Mouse (Mus musculus) cerebellum, adult 2 months (tissue): ENCODE measurements at regions not wholly inside any gene's neighbourhood (a gene's known extent, or its start where the extent isn't known, plus 50 kb on each side); places are given as distances from the start of the nearest gene placed in this dataset.

ENCODE experiments used
- DNase-seq, 2 experiments: peaks; one replicate each; pipeline ENCODE4 v3.0.0; 2021
- H3K27ac ChIP-seq: fragments of 200-500 bp; 2 replicates; pipeline ENCODE4 v1.5.1; 2012; ENCODE audit warnings: low read length, control low read depth, inconsistent platforms; ENCODE audit not compliant: insufficient read depth
- H3K27me3 ChIP-seq: fragments of 200-500 bp; 2 replicates; pipeline ENCODE4 v1.6.1; 2012; ENCODE audit warnings: inconsistent platforms, mild to moderate bottlenecking, low read length, moderate library complexity; ENCODE audit not compliant: control insufficient read depth, insufficient read depth
- H3K4me1 ChIP-seq: fragments of 200-500 bp; 2 replicates; pipeline ENCODE4 v1.6.1; 2011; ENCODE audit warnings: low read length; ENCODE audit not compliant: control insufficient read depth, insufficient read depth
- H3K4me3 ChIP-seq: fragments of 200-500 bp; replicated peaks from 2 replicates; pipeline ENCODE3; 2011; ENCODE audit warnings: mild to moderate bottlenecking, low read depth, low read length, control low read depth; ENCODE audit not compliant: insufficient read depth
- CTCF ChIP-seq: fragments of 200-500 bp; IDR thresholded peaks from 2 replicates; pipeline ENCODE4 v1.5.1; 2011; ENCODE audit warnings: low read depth, mild to moderate bottlenecking, control low read depth, low read length, moderate library complexity, borderline replicate concordance; ENCODE audit not compliant: insufficient read depth
- POLR2A ChIP-seq: fragments of 200-500 bp; IDR thresholded peaks from 2 replicates; pipeline ENCODE4 v1.6.1; 2011; ENCODE audit warnings: low read length, control low read depth, borderline replicate concordance; ENCODE audit not compliant: insufficient read depth
- WGBS: fragments of 180-500 bp; shearing (Covaris S2); methylation state at CpG from one replicate; pipeline ENCODE4 v1.1.7; 2018; 5-methylcytosine and 5-hydroxymethylcytosine counted together

- Histone ChIP-seq H3K27me3 (no peaks in the 10 kb centered on the region), H3K4me3 (no peak overlapping the region), H3K27ac (no peak overlapping the region), H3K4me1 (no peaks in the 10 kb centered on the region; the same call in 1 of the 2 replicates)
- 37% methylated on average over 7 of the region's 7 CpGs for WGBS
- DNase-seq = no peak
- no peak for TF ChIP-seq CTCF
- no peak for TF ChIP-seq POLR2A
Measured at GRCm38 (mm10) chr15:41154551-41155151, 1020.5 kb downstream of the 9330182O14Rik start.

GRCm38 (mm10) chr15:41155169-41155638, 1021.0 kb downstream of the 9330182O14Rik start:
- no peak for TF ChIP-seq POLR2A
- Histone ChIP-seq H3K4me3 (peak overlapping the region; percentile 5), H3K4me1 (no peaks in the 10 kb centered on the region; the same call in 1 of the 2 replicates), H3K27me3 (no peaks in the 10 kb centered on the region), H3K27ac (no peak overlapping the region)
- WGBS = 13% methylated on average over 16 of the region's 16 CpGs
- DNase-seq = peak; percentile 18 to 40

GRCm38 (mm10) chr15:41157802-41158201, 1023.6 kb downstream of the 9330182O14Rik start:
- Histone ChIP-seq H3K27ac (no peak overlapping the region), H3K27me3 (no peaks in the 10 kb centered on the region), H3K4me3 (no peak overlapping the region), H3K4me1 (no peaks in the 10 kb centered on the region; the same call in 1 of the 2 replicates)
- TF ChIP-seq POLR2A (no peak), CTCF (no peak)
- no peak for DNase-seq

GRCm38 (mm10) chr15:41162268-41162667, 1028.1 kb downstream of the 9330182O14Rik start:
- H3K27me3 ChIP-seq = no peaks in the 10 kb centered on the region
- 33% methylated on average over 8 of the region's 8 CpGs for WGBS
- TF ChIP-seq POLR2A (no peak), CTCF (no peak)
- no peak overlapping the region for H3K4me3 ChIP-seq
- H3K4me1 ChIP-seq = no peaks in the 10 kb centered on the region
- DNase-seq = peak; percentile 18 to 22
- no peak overlapping the region for H3K27ac ChIP-seq

GRCm38 (mm10) chr15:41162793-41163192, 1028.6 kb downstream of the 9330182O14Rik start:
- Histone ChIP-seq H3K27ac (no peak overlapping the region), H3K27me3 (no peaks in the 10 kb centered on the region), H3K4me1 (no peaks in the 10 kb centered on the region), H3K4me3 (no peak overlapping the region)
- DNase-seq = peak; percentile 47 to 51
- TF ChIP-seq POLR2A (no peak), CTCF (peak; percentile 71)
- WGBS = 2% methylated on average over 8 of the region's 8 CpGs

- DNase-seq = peak in 1 of 2 experiments; percentile 53
- 19% methylated on average over 8 of the region's 8 CpGs for WGBS
- TF ChIP-seq POLR2A = no peak
- TF ChIP-seq CTCF = peak; percentile 39; the same call in 1 of the 2 replicates
- H3K27me3 ChIP-seq = no peaks in the 10 kb centered on the region
- no peak overlapping the region for H3K27ac ChIP-seq
- H3K4me1 ChIP-seq = no peaks in the 10 kb centered on the region
- peak overlapping the region; percentile 43 for H3K4me3 ChIP-seq
Measured at GRCm38 (mm10) chr15:41163643-41164358, 1029.6 kb downstream of the 9330182O14Rik start.

- Histone ChIP-seq H3K27me3 (no peaks in the 10 kb centered on the region), H3K27ac (no peak overlapping the region), H3K4me1 (no peaks in the 10 kb centered on the region), H3K4me3 (no peak overlapping the region)
- TF ChIP-seq POLR2A (no peak), CTCF (no peak)
- DNase-seq = no peak
- WGBS = 73% methylated on average over 3 of the region's 3 CpGs
Measured at GRCm38 (mm10) chr15:41165534-41165933, 1031.4 kb downstream of the 9330182O14Rik start.

GRCm38 (mm10) chr15:41190792-41191191, 1056.6 kb downstream of the 9330182O14Rik start:
- Histone ChIP-seq H3K4me1 (no peaks in the 10 kb centered on the region), H3K27ac (no peak overlapping the region), H3K27me3 (no peaks in the 10 kb centered on the region), H3K4me3 (no peak overlapping the region)
- WGBS = 80% methylated on average over 5 of the region's 5 CpGs
- DNase-seq = no peak
- no peak for TF ChIP-seq CTCF
- no peak for TF ChIP-seq POLR2A
